Mouse (Mus musculus) kidney, embryonic 14.5 days (tissue): ENCODE results near the gene Rictor. TPM values are rescaled to one million over a fixed set of nuclear protein-coding genes. Genes with fewer than 3 reads are reported as not detected.
A peak's percentile ranks its signal among the peaks of the same experiment; 100 is the strongest.
"Not testable (repeated sequence)": the region's sequence is repeated elsewhere in the genome, so short reads cannot be mapped to it uniquely, and the experiment has no call there.

ENCODE experiments used
- ATAC-seq: fragments of 200-750 bp; cut with Nextera tagmentation; 2 replicates; pipeline ENCODE4 v1.8.0; 2017; ENCODE audit warnings: moderate number of reproducible peaks, mild to moderate bottlenecking, moderate TSS enrichment, moderate library complexity; ENCODE audit not compliant: low FRiP score, low TSS enrichment
- H3K27ac ChIP-seq: fragments of 300-500 bp; sonication (generic); 2 replicates; pipeline ENCODE4 v1.5.1; 2014; ENCODE audit warnings: low read depth, mild to moderate bottlenecking, low read length, moderate library complexity, mixed read lengths
- H3K27me3 ChIP-seq: fragments of 300-500 bp; sonication (generic); 2 replicates; pipeline ENCODE4 v1.6.1; 2014; ENCODE audit warnings: mild to moderate bottlenecking, low read length; ENCODE audit not compliant: control insufficient read depth, insufficient read depth
- H3K36me3 ChIP-seq: fragments of 300-500 bp; sonication (generic); 2 replicates; pipeline ENCODE4 v1.6.1; 2014; ENCODE audit warnings: low read length, mixed read lengths; ENCODE audit not compliant: control insufficient read depth, insufficient read depth
- H3K4me1 ChIP-seq: fragments of 300-500 bp; sonication (generic); 2 replicates; pipeline ENCODE4 v1.6.1; 2014; ENCODE audit warnings: low read length, mixed read lengths; ENCODE audit not compliant: control insufficient read depth, insufficient read depth
- H3K4me2 ChIP-seq: fragments of 300-500 bp; sonication (generic); replicated peaks from 2 replicates; pipeline ENCODE4 v1.6.1; 2014; ENCODE audit warnings: low read depth, mild to moderate bottlenecking, low read length
- H3K4me3 ChIP-seq: fragments of 300-500 bp; sonication (generic); 2 replicates; pipeline ENCODE4 v1.5.1; 2014; ENCODE audit warnings: mild to moderate bottlenecking, low read length
- H3K9ac ChIP-seq: fragments of 300-500 bp; sonication (generic); 2 replicates; pipeline ENCODE4 v1.6.1; 2014; ENCODE audit warnings: low read depth, mild to moderate bottlenecking, low read length, moderate library complexity
- H3K9me3 ChIP-seq: fragments of 300-500 bp; sonication (generic); 2 replicates; pipeline ENCODE4 v1.6.1; 2016; ENCODE audit warnings: low read length; ENCODE audit not compliant: control insufficient read depth
- WGBS: fragments of 180-500 bp; shearing (Covaris S2); extraction: QIAGEN DNeasy Blood & Tissue Kit; methylation state at CpG from one replicate; pipeline ENCODE4 v1.1.7; 2014; 5-methylcytosine and 5-hydroxymethylcytosine counted together
- polyA plus RNA-seq: library from polyadenylated mRNA; unstranded; fragments of >200 nt; fragmentation: Nextera tagmentation; extraction: Ambion mirVana; gene quantifications from 2 replicates; pipeline ENCODE4 v1.2.1, GENCODE M21; 2014

Rictor gene
- polyA plus RNA-seq, 1 experiment from 2014 or later: 46.1 TPM

DNA sequence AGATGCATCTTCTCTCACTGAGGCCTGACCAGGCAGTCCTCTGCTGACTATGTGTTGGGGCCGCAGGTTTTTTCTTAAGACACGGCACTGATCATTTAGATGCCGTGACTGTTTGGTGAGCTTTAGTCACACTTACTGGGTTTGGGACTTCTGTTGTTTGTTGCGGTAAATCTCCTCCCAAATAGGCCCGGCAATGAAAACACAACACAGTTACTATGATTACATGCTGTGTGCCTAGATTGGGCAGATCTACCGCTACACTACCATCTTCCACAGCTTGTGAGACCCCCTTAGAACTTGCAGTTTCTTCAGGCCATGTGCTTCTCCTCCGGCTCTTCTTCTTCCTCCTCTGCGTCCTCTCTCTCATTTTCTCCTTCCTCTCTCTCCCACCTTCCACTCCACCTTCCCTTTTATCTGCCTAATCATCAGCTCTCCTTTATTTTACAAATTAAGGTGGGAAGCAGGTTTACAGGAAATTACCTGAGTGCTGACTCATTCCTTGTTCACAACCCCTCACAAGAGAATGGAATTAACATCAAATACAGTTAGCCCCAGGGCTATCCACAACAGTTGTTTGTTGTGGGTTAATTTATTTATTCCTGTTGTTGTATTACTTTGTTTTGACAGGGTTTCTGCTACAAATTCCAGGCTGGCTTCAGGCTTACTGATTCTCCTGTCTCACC lies 38.3 kb downstream of the Rictor start:
- not testable (repeated sequence) for H3K9ac ChIP-seq, ATAC-seq, H3K27ac ChIP-seq, H3K4me2 ChIP-seq, H3K4me3 ChIP-seq, H3K27me3 ChIP-seq, H3K4me1 ChIP-seq, H3K9me3 ChIP-seq
- 61% methylated on average over 8 of the region's 8 CpGs for WGBS
- peaks cover 12% of the 10 kb centered on the region; the same call in 1 of the 2 replicates for H3K36me3 ChIP-seq

- H3K4me2 ChIP-seq: no peak overlapping the region
- H3K27ac ChIP-seq: no peak overlapping the region
- H3K27me3 ChIP-seq: no peaks in the 10 kb centered on the region
- ATAC-seq: no peak
- no peak overlapping the region for H3K9ac ChIP-seq
- no peak overlapping the region for H3K4me3 ChIP-seq
- WGBS: 83% methylated on average over 9 of the region's 9 CpGs
- H3K4me1 ChIP-seq: 0 out of 2 replicates have a peak, but pooled peaks cover 8% of the 10 kb centered on the region
- H3K9me3 ChIP-seq: no peaks in the 10 kb centered on the region
- peaks cover 13% of the 10 kb centered on the region; the same call in 1 of the 2 replicates for H3K36me3 ChIP-seq
Measured at GRCm38 (mm10) chr15:6747001-6747400, 38.8 kb downstream of the Rictor start.

DNA sequence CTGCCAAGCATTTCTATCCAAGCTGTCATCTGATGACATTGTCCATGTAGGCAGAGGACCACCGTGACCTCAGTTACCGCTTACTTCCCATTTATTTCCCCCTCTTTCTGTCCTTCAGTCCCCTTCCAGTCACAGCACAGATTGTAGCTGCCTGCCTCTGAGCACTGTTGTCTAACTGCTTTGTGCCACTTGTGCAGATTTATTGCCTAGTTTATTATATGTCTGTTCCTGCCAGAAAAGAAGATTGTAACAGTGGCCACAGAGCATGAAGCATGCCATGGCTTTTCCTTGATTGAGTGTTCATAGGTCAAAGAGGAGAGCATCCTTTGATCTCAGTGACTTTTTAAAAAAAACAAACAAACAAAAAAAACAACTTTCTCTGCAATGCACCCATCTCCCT lies 46.2 kb downstream of the Rictor start:
- WGBS: 54% methylated on average over 2 of the region's 2 CpGs
- Histone ChIP-seq H3K27ac (no peak overlapping the region), H3K4me2 (no peak overlapping the region), H3K27me3 (no peaks in the 10 kb centered on the region), H3K36me3 (peaks cover 22% of the 10 kb centered on the region), H3K9ac (no peak overlapping the region), H3K4me1 (no peaks in the 10 kb centered on the region), H3K9me3 (no peaks in the 10 kb centered on the region), H3K4me3 (no peak overlapping the region)
- ATAC-seq: 0 out of 2 replicates have a peak, but pooled peaks have one; percentile 55

DNA sequence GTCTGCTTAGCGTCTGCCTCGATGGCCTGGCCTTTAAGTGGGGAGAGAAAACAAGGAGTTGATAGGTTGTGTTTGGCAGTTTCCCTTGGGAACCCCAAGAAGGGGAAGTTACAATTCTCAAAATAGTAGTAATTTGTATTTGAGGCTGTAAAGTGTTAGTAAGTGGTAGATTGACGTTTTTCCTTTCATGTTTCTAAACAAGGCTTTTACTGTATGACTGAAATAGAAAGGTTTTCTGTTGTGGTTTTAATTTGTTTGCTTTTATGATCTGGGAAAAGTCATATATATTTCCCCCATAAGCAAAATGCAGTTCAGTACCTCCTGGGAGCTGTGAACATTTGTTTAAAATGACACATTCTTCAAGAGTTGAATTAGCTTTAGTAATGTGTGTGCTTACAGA lies 64.1 kb downstream of the Rictor start:
- Histone ChIP-seq H3K27me3 (no peaks in the 10 kb centered on the region), H3K4me1 (no peaks in the 10 kb centered on the region), H3K27ac (no peak overlapping the region), H3K4me2 (no peak overlapping the region), H3K4me3 (no peak overlapping the region), H3K9ac (no peak overlapping the region), H3K9me3 (no peaks in the 10 kb centered on the region), H3K36me3 (peaks cover 65% of the 10 kb centered on the region)
- ATAC-seq: no peak
- 92% methylated on average over 3 of the region's 3 CpGs for WGBS

DNA sequence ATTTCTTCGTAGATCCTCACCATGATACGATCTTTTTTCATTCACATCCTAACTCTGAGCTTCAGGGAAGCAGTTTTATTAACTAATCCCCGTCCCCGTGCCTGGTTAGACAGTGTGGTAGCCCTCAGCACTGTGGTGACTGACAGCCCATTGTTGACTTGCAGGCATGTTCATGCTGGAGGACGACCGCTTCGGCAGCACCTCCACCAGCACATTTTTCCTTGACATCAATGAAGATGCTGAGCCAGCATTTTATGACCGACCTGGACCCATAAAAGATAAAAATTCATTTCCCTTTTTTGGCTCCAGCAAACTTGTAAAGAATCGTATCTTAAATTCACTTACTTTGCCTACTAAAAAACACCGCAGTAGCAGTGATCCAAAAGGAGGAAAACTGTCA lies 78.0 kb downstream of the Rictor start:
- no peaks in the 10 kb centered on the region for H3K4me1 ChIP-seq
- no peak overlapping the region for H3K4me3 ChIP-seq
- WGBS: 93% methylated on average over 10 of the region's 10 CpGs
- no peak overlapping the region for H3K9ac ChIP-seq
- H3K27ac ChIP-seq: no peak overlapping the region
- H3K9me3 ChIP-seq: no peaks in the 10 kb centered on the region
- no peak overlapping the region for H3K4me2 ChIP-seq
- H3K36me3 ChIP-seq: peaks cover 80% of the 10 kb centered on the region
- no peaks in the 10 kb centered on the region for H3K27me3 ChIP-seq
- ATAC-seq: no peak

- H3K27ac ChIP-seq: no peak overlapping the region
- H3K4me2 ChIP-seq: no peak overlapping the region
- no peaks in the 10 kb centered on the region for H3K4me1 ChIP-seq
- no peaks in the 10 kb centered on the region for H3K27me3 ChIP-seq
- peaks cover 81% of the 10 kb centered on the region for H3K36me3 ChIP-seq
- no peak overlapping the region for H3K9ac ChIP-seq
- 92% methylated on average over 10 of the region's 10 CpGs for WGBS
- no peak overlapping the region for H3K4me3 ChIP-seq
- ATAC-seq: no peak
- H3K9me3 ChIP-seq: no peaks in the 10 kb centered on the region
Measured at GRCm38 (mm10) chr15:6787236-6787635, 79.1 kb downstream of the Rictor start.

DNA sequence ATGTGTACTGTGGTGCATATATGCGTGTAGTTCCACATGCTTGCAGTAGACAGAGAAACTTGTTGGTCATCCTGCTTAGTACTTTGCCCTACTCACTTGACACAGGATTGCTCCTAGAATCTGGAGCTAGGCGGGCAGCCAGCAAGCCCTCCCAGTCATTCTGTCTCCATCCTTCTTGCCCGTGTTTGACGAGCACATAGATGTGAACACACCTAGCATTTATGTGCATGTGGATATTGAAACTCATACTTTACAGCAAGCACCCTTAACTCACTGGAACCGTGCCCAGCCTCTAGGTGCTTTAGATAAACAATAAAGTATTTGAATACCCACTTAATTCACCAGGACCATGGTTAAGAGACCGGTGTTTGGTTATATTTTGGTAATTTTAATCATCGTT lies 81.8 kb downstream of the Rictor start:
- Histone ChIP-seq H3K27me3 (no peaks in the 10 kb centered on the region), H3K9ac (no peak overlapping the region), H3K27ac (no peak overlapping the region), H3K9me3 (no peaks in the 10 kb centered on the region), H3K4me2 (no peak overlapping the region), H3K36me3 (peaks cover 86% of the 10 kb centered on the region), H3K4me1 (no peaks in the 10 kb centered on the region), H3K4me3 (no peak overlapping the region)
- no peak for ATAC-seq
- 93% methylated on average over 7 of the region's 7 CpGs for WGBS

GRCm38 (mm10) chr15:6791648-6792047 lies 83.5 kb downstream of the Rictor start:
- Histone ChIP-seq H3K4me3 (no peak overlapping the region), H3K4me2 (no peak overlapping the region), H3K4me1 (no peaks in the 10 kb centered on the region), H3K9ac (no peak overlapping the region), H3K27me3 (no peaks in the 10 kb centered on the region), H3K27ac (no peak overlapping the region), H3K36me3 (peaks cover 89% of the 10 kb centered on the region), H3K9me3 (no peaks in the 10 kb centered on the region)
- WGBS: 94% methylated on average over 11 of the region's 11 CpGs
- no peak for ATAC-seq

GRCm38 (mm10) chr15:6792846-6793245 lies 84.7 kb downstream of the Rictor start:
- no peak overlapping the region for H3K9ac ChIP-seq
- H3K9me3 ChIP-seq: no peaks in the 10 kb centered on the region
- H3K4me3 ChIP-seq: no peak overlapping the region
- 90% methylated on average over 7 of the region's 7 CpGs for WGBS
- peaks cover 89% of the 10 kb centered on the region for H3K36me3 ChIP-seq
- no peaks in the 10 kb centered on the region for H3K27me3 ChIP-seq
- H3K4me2 ChIP-seq: no peak overlapping the region
- H3K4me1 ChIP-seq: no peaks in the 10 kb centered on the region
- no peak overlapping the region for H3K27ac ChIP-seq
- ATAC-seq: no peak
